Mouse (Mus musculus) limb, embryonic 11.5 days (tissue): Measurements from ENCODE around the gene Mks1. TPM values are rescaled to one million over a fixed set of nuclear protein-coding genes. Genes with fewer than 3 reads are reported as not detected.
A peak's percentile ranks its signal among the peaks of the same experiment; 100 is the strongest.

Experiments used
- ATAC-seq: fragments of 200-750 bp; cut with Nextera tagmentation; 2 replicates; pipeline ENCODE4 v1.8.0; 2017; ENCODE audit warnings: low read depth; ENCODE audit not compliant: insufficient number of reproducible peaks, low FRiP score, low TSS enrichment
- DNase-seq: peaks from one replicate; pipeline ENCODE4 v3.0.0-alpha.2; 2015; ENCODE audit warnings: low spot score
- H3K27ac ChIP-seq: fragments of 300-500 bp; sonication (generic); replicated peaks from 2 replicates; pipeline ENCODE4 v1.5.1; 2014; ENCODE audit warnings: low read depth, mild to moderate bottlenecking, low read length
- H3K27me3 ChIP-seq: fragments of 300-500 bp; sonication (generic); 2 replicates; pipeline ENCODE4 v1.6.1; 2014; ENCODE audit warnings: mild to moderate bottlenecking, low read length, mixed read lengths; ENCODE audit not compliant: control insufficient read depth, insufficient read depth
- H3K36me3 ChIP-seq: fragments of 300-500 bp; sonication (generic); 2 replicates; pipeline ENCODE4 v1.6.1; 2014; ENCODE audit warnings: mild to moderate bottlenecking, low read length, moderate library complexity, mixed read lengths; ENCODE audit not compliant: control insufficient read depth, insufficient read depth
- H3K4me1 ChIP-seq: fragments of 300-500 bp; sonication (generic); 2 replicates; pipeline ENCODE4 v1.6.1; 2014; ENCODE audit warnings: low read length, mixed read lengths; ENCODE audit not compliant: control insufficient read depth, insufficient read depth
- H3K4me2 ChIP-seq: fragments of 300-500 bp; sonication (generic); 2 replicates; pipeline ENCODE4 v1.6.1; 2014; ENCODE audit warnings: low read depth, mild to moderate bottlenecking, moderate library complexity; ENCODE audit not compliant: severe bottlenecking
- H3K4me3 ChIP-seq: fragments of 300-500 bp; sonication (generic); 2 replicates; pipeline ENCODE4 v1.5.1; 2014; ENCODE audit warnings: low read depth, low read length
- H3K9ac ChIP-seq: fragments of 300-500 bp; sonication (generic); 2 replicates; pipeline ENCODE4 v1.6.1; 2014; ENCODE audit warnings: mild to moderate bottlenecking, low read length
- H3K9me3 ChIP-seq: fragments of 300-500 bp; sonication (generic); 2 replicates; pipeline ENCODE4 v1.6.1; 2016; ENCODE audit warnings: low read length; ENCODE audit not compliant: control insufficient read depth
- WGBS: fragments of 180-500 bp; shearing (Covaris S2); extraction: QIAGEN DNeasy Blood & Tissue Kit; methylation state at CpG from one replicate; pipeline ENCODE4 v1.1.7; 2014; 5-methylcytosine and 5-hydroxymethylcytosine counted together
- polyA plus RNA-seq: library from polyadenylated mRNA; unstranded; fragments of >200 nt; fragmentation: Nextera tagmentation; extraction: Ambion mirVana; gene quantifications from 2 replicates; pipeline ENCODE4 v1.2.1, GENCODE M21; 2014

Mks1 gene
- polyA plus RNA-seq, 1 experiment from 2014 or later, result 14.3 TPM

GRCm38 (mm10) chr11:87883493-87883892 lies 30.5 kb downstream of the Mks1 start:
- no peaks in the 10 kb centered on the region for H3K9me3 ChIP-seq
- no peaks in the 10 kb centered on the region for H3K36me3 ChIP-seq
- no peaks in the 10 kb centered on the region for H3K4me1 ChIP-seq
- H3K27me3 ChIP-seq, result no peaks in the 10 kb centered on the region
- 45% methylated on average over 5 of the region's 5 CpGs for WGBS
- DNase-seq (peak; percentile 35), ATAC-seq (no peak)
- no peak overlapping the region for H3K4me2 ChIP-seq
- H3K4me3 ChIP-seq, result no peak overlapping the region
- no peak overlapping the region for H3K27ac ChIP-seq
- H3K9ac ChIP-seq, result no peak overlapping the region

GRCm38 (mm10) chr11:87884856-87885255 lies 31.8 kb downstream of the Mks1 start:
- ATAC-seq (no peak), DNase-seq (no peak)
- Histone ChIP-seq H3K27ac (no peak overlapping the region), H3K4me1 (no peaks in the 10 kb centered on the region), H3K9ac (no peak overlapping the region), H3K36me3 (no peaks in the 10 kb centered on the region), H3K4me3 (no peak overlapping the region), H3K4me2 (no peak overlapping the region), H3K27me3 (no peaks in the 10 kb centered on the region), H3K9me3 (no peaks in the 10 kb centered on the region)
- WGBS, result 87% methylated on average over 5 of the region's 5 CpGs

- no peak for ATAC-seq
- H3K27me3 ChIP-seq, result no peaks in the 10 kb centered on the region
- no peaks in the 10 kb centered on the region for H3K9me3 ChIP-seq
- DNase-seq, result no peak
- no peak within 1 kb of the TSS for H3K4me3 ChIP-seq
- H3K4me1 ChIP-seq, result no peaks in the 10 kb centered on the region
- 88% methylated on average over 6 of the region's 6 CpGs for WGBS
- H3K9ac ChIP-seq, result no peak within 1 kb of the TSS
- no peak within 1 kb of the TSS for H3K27ac ChIP-seq
- H3K36me3 ChIP-seq, result no peaks in the 10 kb centered on the region
- H3K4me2 ChIP-seq, result no peak within 1 kb of the TSS
Measured at GRCm38 (mm10) chr11:87892168-87892567, 39.2 kb downstream of the Mks1 start, which contains the start of gene Olfr462. Gene Olfr462 (minus strand): TSS chr11:87892268.

GRCm38 (mm10) chr11:87897287-87897686 lies 44.3 kb downstream of the Mks1 start, which contains the start of gene Olfr463:
Gene Olfr463 (minus strand): TSS chr11:87897387.
- Histone ChIP-seq H3K27me3 (no peaks in the 10 kb centered on the region), H3K27ac (no peak within 1 kb of the TSS), H3K36me3 (no peaks in the 10 kb centered on the region), H3K9me3 (no peaks in the 10 kb centered on the region), H3K4me1 (no peaks in the 10 kb centered on the region), H3K4me2 (no peak within 1 kb of the TSS), H3K9ac (no peak within 1 kb of the TSS), H3K4me3 (no peak within 1 kb of the TSS)
- ATAC-seq (no peak), DNase-seq (no peak)

GRCm38 (mm10) chr11:87904331-87904730 lies 51.3 kb downstream of the Mks1 start:
- Histone ChIP-seq H3K36me3 (no peaks in the 10 kb centered on the region), H3K4me3 (no peak overlapping the region), H3K4me2 (no peak overlapping the region), H3K9me3 (no peaks in the 10 kb centered on the region), H3K27me3 (no peaks in the 10 kb centered on the region), H3K27ac (no peak overlapping the region), H3K9ac (no peak overlapping the region), H3K4me1 (no peaks in the 10 kb centered on the region)
- no peak for DNase-seq
- ATAC-seq, result no peak
- 84% methylated on average over 3 of the region's 3 CpGs for WGBS

Other genes starting within 250 kb of the Mks1 start
- gene Hsf5, start 236.1 kb upstream of the Mks1 start, polyA plus RNA-seq, result 0.27 and 0.34 TPM in 2 replicates
- gene Rnf43, start 190.5 kb upstream of the Mks1 start, polyA plus RNA-seq, result 1.6 and 2.0 TPM in 2 replicates
- 184 TPM in 2 replicates for gene Supt4a, start 115.7 kb upstream of the Mks1 start, polyA plus RNA-seq
- 1.7 and 2.4 TPM in 2 replicates for gene Tspoap1, start 92.7 kb upstream of the Mks1 start, polyA plus RNA-seq
- gene Mpo, start 59.6 kb upstream of the Mks1 start, polyA plus RNA-seq, result 3.7 and 5.7 TPM in 2 replicates
- gene Lpo, start 24.9 kb upstream of the Mks1 start, polyA plus RNA-seq, result not detected in 2 replicates
- 0.08 TPM in 1 of 2 replicates, not detected in the other for gene Epx, start 22.3 kb downstream of the Mks1 start, polyA plus RNA-seq
- gene Olfr462, start 39.1 kb downstream of the Mks1 start, polyA plus RNA-seq, result not detected in 2 replicates
- not detected in 2 replicates for gene Olfr463, start 44.2 kb downstream of the Mks1 start, polyA plus RNA-seq
- gene Olfr464, start 67.8 kb downstream of the Mks1 start, polyA plus RNA-seq, result not detected in 2 replicates
- 16.8 and 18.6 TPM in 2 replicates for gene Dynll2, start 134.3 kb downstream of the Mks1 start, polyA plus RNA-seq
- 500 and 537 TPM in 2 replicates for gene Srsf1, start 194.2 kb downstream of the Mks1 start, polyA plus RNA-seq
- gene Vezf1, start 215.1 kb downstream of the Mks1 start, polyA plus RNA-seq, result 63.7 and 67.5 TPM in 2 replicates
- gene Cuedc1, start 244.8 kb downstream of the Mks1 start, polyA plus RNA-seq, result 14.3 and 15.7 TPM in 2 replicates